Mouse (Mus musculus): ENCODE measurements at regions not wholly inside any gene's neighbourhood (a gene's known extent, or its start where the extent isn't known, plus 50 kb on each side); places are given as distances from the start of the nearest gene placed in this dataset.

GRCm38 (mm10) chr11:56901201-56901600 lies 110.0 kb upstream of the Gria1 start:
- no peak for DNase-seq (ENCODE audit: low spot score in 2 of 2)

- DNase-seq (ENCODE audit: low spot score in 2 of 2) = no peak
Observed at GRCm38 (mm10) chr11:56925368-56925896, 85.8 kb upstream of the Gria1 start.

GRCm38 (mm10) chr11:56932766-56933165 lies 78.4 kb upstream of the Gria1 start:
- DNase-seq (ENCODE audit: low spot score in 2 of 2) = no peak

GRCm38 (mm10) chr11:56952357-56952756 lies 58.8 kb upstream of the Gria1 start:
- no peak for DNase-seq (ENCODE audit: low spot score in 2 of 2)

- no peak for DNase-seq (ENCODE audit: low spot score in 2 of 2)
Observed at GRCm38 (mm10) chr11:56957824-56958223, 53.4 kb upstream of the Gria1 start.
